Mouse (Mus musculus) stomach, postnatal 0 days (tissue): ENCODE measurements around the gene Zfp148.

Experiments used
- CTCF ChIP-seq: IDR thresholded peaks from 2 replicates; pipeline ENCODE4 v1.5.1; 2016; ENCODE audit warnings: antibody characterized with exemption, low read depth, mild to moderate bottlenecking, moderate library complexity
- EP300 ChIP-seq: optimal IDR thresholded peaks from 2 replicates; pipeline ENCODE3; 2016; ENCODE audit warnings: antibody characterized with exemption

GRCm38 (mm10) chr16:33357805-33358204 lies 22.8 kb upstream of the Zfp148 start:
- TF ChIP-seq CTCF, result no peak
- TF ChIP-seq EP300, result no peak
